Mouse (Mus musculus) right cerebral cortex, postnatal 10 days (tissue): ENCODE measurements around the gene Ppm1m.
A peak's percentile ranks its signal among the peaks of the same experiment; 100 is the strongest.

ENCODE experiments used
- DNase-seq, 2 experiments: peaks; one replicate each; pipeline ENCODE4 v3.0.0; 2021; ENCODE audit warnings: low spot score in 2 of 2

Ppm1m gene

DNA sequence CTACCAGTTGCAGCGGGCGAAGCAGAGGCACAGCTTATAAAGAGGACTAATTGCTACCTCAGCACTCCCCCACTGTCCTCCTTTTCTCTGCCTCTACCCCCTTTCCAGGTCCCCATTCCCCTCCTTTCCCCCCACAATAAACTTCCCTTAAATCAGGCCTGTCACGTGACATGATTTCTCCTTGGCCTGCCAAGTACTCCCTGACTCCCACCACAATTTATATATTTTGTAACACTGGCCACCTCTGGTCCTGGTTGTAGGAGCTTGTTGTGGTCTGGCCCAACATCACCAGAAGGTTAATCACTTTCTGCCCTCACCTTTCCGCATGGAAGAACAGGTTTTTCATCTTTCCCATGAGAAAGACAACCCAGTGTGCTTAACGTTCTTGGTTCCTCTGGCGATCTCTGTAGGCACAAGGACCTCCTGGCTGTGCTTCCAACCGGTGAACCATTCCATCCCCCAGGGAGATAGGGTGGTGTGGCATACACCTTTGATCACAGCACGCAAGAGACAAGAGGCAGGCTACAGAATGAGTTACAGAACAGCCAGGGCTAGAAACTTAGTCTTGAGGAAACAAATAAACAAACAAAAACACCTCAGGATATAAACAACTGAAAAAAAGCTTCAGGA is 21.5 kb upstream of the Ppm1m start:
- DNase-seq: no peak

DNA sequence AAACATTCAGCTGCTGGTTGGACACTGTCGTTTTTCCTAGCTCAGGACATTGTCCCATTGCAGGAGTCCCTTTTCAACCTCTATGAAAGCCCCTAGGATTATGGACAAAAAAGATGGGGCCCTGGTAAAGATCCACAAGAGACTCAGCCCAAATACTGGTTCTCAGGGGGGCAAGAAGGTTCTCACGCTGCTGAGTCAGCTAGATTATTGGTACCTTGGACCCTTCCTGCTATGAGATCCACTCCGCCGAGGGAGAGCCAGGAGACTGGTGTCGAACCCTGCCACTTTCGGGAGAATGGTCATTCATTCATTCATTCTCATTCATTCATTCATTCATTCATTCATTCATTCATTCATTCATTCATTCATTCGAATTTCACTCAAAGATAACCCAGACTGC is 17.4 kb upstream of the Ppm1m start:
- no peak for DNase-seq

DNA sequence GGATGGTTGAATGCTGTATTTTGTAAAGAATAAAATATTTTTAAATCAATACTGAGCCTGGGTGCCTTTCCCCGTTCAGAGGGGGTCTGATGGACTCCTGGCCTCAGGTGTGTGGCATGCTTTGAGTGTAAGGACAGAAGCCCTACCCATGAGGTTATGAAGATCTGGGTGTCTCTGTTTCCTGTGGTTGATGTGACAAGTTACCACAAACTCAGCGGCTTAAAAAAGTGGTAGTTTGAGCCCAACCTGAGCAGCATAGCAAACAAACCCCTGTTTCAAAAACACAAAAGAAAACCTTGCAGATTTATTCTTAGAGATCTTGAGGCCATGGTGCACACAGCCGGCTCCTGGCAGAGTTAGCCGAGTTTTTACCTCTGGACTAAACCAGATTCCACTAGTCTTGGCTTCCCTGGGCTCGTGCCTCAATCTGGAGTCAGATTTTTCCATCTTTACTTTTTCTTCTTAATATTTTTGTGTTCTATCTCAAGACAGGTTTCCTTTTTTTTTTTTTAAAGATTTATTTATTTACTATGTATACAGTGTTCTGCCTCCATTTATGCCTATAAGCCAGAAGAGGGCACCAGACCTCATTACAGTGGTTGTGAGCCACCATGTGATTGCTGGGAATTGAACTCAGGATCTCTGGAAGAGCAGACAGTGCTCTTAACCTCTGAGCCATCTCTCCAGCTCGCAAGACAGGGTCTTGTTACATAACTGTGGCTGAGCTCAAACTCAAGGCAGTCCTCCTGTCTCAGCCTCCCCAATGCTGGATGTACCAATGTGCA is 16.0 kb upstream of the Ppm1m start:
- DNase-seq: no peak

DNA sequence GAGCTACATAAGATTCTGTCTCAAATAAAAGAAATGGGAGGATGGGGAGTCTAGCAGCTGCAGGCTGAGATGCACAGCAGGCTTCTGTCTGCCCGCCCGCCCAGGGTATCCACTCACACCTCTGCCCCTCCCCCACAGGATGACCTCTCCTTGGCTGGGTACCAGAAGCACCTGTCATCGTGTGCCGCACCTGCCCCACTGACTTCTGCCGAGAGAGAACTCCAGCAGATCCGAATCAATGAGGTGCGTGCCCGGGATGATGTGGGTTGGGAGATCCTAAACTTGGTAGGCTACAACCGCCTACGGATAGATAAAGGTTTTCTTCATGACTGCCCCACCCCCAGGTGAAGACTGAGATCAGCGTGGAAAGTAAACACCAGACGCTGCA is 13.0 kb upstream of the Ppm1m start:
- DNase-seq: no peak

DNA sequence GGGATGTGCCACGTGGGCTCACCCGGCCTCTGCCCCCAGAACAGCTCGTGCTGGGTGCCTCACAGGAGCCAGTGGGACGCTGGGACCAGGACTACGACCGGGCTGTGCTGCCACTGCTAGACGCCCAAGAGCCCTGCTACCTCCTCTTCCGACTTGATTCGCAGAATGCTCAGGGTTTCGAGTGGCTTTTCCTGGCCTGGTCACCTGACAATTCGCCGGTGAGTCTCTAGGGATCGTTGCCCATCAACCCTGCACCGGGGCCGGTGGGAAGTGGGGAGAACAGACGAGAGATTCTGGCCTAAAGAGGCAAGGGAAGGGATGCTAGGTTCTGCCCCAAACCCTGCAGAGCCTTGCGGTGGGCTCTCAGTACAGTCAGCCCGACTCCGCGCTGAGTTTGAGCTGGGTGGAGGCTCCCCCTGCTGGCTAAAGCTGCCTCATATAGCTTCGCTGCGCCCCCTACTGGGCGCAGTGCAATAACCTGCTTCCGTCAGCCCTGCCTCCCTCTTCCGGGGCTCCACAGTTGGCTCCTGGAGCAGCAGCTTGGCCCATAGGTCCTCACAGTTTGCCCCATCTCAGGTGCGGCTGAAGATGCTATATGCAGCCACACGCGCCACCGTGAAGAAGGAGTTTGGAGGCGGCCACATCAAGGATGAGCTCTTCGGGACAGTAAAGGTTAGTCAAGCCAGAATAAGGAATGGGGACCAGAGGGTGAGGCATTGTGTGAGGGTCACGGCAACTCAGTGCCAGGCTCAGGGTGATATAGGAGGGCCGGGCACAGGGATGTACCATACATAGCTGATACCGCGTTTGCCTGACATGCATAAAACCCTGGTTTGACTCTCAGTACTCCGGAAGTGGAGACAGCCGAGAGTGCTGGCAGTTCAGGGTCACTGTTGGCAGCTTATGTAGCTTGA is 12.4 kb upstream of the Ppm1m start:
- DNase-seq: peak; percentile 88 to 90

DNA sequence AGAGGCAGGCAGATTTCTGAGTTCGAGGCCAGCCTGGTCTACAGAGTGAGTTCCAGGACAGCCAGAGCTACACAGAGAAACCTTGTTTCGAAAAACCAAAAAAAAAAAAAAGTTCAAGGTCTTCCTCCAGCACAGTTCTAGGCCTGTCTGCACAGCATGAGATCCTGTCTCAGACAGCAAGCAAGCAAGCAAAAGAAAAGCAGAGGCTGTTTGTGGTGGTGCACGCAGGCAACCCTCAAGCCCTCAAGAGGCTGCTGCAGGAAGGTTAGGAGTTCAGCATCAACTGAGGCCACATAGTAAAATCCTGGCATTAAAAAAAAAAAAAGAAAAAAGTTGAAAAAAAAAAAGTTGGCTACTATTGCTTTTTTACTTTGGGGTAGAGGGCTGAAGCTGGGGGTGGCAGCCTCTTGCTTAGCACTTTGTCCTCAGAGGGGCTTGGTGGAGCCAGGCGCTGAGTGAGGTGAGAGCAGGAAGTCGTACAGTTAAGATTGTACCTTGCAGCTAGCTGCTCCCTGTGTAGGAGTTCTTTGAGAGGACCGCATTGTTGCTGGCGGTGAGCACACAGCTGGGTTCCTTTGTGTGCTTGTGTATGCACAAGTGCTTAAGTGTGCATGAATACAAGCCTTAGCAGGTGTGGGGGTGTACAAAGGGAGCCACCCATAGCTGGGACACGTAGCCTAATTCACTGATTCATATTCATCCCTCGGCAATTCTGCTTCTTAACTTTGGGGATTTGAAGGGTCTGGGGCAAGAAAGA is 11.5 kb upstream of the Ppm1m start:
- DNase-seq: no peak

DNA sequence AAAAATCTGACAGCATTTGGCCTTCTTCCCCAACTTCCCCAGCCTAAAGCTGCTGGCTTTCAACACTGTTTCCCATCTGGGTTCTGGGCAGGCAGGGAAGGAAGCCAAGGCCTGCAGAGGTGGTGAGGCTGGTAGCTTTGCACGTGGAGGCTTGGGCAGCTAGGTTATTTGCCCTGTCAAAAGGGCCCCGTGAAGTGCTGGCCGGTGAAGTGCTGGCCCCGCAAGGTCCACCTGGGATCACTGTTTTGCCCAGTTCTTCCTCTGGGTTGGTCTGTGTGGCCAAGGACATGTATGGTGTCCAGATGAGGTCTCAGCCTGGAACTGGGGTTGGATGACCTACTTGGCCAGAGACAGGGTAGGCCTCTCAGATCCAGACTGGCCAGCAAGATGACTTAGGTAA is 10.4 kb upstream of the Ppm1m start:
- no peak for DNase-seq

DNA sequence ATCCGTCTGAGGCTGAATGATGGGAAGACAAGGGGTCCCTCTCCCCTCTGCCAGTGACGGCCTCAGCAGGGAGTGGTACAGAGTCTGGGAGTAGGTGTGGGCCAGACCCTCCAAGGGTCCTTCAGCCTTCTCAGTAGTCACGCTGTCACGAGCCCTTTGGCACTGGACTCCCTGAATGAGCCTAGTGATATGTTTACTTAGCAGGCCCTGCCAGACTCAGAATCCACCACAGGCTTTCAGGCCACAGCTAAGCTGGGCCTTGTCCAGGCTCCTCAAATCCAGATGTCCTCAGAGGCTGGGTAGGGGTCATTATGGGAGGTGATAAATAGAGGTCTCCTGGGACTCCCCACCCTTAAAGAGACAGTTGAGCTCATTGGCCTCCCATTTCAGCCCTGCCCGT is 8.6 kb upstream of the Ppm1m start:
- DNase-seq: no peak

DNA sequence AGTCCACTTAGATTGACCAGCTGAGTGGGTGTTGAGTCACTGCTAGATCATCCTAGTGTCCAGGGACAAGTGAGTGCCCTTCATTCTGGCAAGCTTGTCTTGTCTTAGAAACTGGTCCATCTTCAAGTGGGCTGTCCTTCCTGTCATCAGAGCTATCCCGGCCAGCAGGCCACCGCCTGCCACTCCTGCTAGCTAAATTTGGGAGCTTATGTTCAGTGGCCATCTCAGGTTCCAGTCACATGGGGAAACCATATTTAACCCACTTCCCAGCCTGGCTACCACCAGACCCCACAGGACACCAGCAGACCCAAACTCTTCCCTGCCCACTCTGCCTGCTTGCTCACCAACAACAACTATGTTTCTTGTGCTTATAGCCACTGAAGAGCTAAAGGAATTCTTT is 7.0 kb upstream of the Ppm1m start:
- no peak for DNase-seq

DNA sequence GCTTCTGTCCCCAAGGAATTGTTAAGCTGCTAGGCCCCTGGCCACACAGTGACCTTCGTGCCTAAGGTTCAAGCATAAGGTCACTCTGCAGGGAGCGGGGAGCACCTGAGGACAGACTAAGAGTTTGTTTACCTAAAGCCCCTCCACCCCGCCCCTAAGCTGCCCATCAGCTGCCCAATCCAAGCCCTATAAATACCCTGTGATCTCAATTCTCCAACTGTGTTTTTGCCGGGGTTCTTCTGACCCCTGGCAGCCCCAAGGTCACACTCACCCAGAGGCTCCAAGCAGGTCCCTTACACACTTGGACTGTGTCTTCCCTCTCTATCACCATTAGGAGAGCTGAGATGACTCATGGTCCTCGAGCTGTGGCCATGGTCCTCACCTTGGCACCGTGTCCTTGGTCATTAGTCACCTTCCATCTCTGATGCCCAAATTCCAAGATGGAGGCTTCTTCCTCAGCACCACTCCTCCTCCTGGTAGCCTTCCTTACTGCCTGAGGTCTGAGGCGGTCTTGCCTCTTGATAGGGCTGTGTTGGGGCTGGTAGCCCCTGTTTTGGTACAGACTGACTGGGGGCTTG is 6.3 kb upstream of the Ppm1m start:
- no peak for DNase-seq

DNA sequence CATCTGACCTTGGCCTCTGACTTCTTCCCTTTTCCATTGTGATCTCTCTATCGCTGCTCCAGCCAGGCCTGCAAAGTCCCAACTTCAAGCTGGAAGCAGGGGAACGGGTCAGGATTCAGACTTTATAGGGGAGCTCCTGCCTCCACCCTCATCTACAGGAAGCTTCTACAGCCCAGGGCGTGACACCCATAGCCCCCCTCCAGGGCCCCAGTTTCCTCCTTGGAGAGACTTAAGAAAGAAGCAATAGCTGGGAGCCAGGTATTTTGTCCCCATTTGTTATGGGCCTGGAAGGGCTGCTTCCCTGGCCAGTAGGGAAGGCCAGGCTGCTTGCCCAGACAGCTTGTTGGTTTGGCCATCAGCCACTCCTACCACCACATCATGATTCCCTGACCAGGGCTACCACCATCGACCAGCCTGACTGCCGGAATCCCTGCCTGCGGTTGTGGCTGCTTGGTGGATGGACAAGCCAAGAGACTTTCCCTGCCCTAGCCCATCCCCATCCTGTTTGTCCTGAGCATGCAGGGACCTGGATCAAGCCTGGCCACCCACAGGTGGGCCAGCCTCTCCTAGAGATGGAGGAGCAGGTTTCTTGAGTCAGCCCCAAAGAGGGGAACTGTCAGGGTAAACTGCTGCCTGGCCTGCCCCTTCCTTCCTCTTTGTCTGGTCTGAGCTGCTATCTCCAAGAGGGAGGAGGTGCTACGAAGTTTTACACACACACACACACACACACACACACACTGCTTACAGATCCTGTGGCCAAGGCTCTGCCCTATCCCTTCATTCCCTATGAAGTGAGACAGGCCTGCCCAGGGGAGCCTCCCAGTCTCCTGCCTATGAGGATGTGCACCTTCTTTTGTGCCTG is 4.7 kb upstream of the Ppm1m start:
- peak; percentile 61 to 66 for DNase-seq

DNA sequence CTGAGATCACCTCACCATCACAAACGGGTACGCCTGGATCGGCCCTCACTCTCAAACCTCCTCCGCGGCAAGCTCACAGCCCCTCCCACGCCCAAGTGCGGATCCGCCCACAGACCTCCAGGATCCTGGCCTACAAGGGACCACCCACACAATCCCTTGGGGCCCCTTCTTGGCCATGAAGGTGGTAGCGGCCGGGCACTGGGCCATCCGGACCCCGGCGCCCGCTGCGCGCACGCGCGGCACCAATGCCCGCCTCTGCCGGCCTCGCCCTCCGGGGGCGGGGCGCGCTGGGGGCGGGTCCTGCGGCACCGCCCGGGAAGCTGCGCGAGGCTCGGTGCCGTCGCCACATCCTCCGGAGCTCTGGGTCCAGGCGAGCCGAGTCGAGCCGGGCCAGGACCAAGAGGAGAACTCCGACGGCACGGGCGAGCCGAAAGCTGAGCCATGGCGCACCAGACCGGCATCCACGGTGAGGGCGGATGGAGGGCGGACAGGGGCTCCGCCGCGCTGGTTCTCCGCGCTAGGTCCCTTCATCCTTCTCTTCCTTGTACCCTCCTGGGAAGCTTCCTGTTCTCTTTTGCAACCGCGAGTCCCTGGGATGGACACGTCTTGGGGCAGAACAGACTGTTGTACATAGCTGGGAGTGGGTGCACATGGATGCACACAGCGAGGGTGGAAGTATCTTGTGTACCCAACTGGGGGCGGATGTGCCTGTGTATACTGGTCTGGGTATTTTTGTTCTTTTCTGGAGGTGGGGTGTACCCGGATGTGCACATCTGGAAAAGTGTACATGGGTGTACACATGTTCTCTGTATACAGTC is 3.5 kb upstream of the Ppm1m start, which contains the start of gene Twf2:
TSS of gene Twf2 (plus strand) at position 290 of the 818 bp plus-strand sequence.
- DNase-seq: peak; percentile 92 to 94

DNA sequence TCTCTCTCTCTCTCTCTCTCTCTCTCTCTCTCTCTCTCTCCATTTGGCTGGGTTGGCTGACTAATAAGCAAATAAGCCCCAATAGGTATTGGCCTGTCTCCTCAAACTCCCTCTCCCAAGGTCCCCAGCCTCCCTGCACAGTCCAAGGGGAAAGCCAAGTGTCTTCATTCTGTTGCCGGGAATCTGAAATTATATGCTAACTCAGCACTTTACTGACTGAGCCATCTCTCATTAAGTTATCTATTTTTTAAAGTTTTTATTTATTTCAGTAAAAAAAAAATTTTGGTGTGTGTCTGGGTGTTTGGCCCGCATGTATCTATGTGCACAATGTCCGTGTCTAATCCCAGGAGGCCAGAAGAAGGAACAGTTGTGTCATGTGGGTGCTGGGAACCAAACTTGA is 2.3 kb upstream of the Ppm1m start:
- no peak for DNase-seq

DNA sequence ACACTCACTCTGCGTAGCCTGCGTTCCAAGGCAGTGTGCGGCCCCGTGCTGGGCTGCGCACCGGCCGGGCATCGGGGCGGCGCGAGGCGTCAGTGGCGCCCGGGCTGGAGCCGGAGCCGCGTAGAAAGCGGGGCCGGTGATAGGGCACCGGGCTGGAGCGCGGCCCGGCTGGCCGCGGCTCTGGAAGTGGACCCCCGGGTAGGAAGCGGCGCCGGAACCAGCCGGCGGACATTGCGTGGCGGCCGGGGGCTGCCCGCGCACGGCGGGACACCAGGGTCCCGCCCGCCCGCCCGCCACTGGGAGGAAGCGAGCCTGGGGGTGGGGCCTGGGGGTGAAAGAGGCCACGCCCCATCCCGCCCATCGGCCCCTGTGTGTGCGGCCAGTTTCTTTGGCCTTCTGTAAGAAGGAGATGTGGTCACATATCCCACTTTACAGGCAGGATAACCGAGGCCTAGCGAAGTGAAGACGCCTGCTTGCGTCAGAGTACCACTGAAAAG is 536 bp downstream of the Ppm1m start:
- peak; percentile 65 to 73 for DNase-seq

DNA sequence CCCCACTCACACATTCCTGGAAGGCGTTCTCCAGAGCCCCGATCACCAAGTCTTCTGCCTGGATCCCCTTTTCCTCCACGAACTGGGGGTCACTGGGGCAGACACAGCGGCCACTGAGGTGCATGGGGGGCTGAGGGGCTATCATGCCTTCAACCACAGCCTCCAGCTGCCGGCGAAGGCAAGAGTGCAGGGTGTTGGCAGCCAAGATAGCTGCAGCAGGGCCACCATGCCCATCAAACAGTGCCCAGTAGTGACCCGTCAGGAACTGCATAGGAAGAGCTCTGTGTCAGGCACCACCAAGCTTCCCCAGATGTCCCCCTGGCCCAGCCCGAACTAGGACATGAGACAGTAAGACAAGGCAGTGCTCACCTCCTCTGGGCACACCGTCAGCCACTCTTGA is 1.8 kb downstream of the Ppm1m start:
- no peak for DNase-seq

DNA sequence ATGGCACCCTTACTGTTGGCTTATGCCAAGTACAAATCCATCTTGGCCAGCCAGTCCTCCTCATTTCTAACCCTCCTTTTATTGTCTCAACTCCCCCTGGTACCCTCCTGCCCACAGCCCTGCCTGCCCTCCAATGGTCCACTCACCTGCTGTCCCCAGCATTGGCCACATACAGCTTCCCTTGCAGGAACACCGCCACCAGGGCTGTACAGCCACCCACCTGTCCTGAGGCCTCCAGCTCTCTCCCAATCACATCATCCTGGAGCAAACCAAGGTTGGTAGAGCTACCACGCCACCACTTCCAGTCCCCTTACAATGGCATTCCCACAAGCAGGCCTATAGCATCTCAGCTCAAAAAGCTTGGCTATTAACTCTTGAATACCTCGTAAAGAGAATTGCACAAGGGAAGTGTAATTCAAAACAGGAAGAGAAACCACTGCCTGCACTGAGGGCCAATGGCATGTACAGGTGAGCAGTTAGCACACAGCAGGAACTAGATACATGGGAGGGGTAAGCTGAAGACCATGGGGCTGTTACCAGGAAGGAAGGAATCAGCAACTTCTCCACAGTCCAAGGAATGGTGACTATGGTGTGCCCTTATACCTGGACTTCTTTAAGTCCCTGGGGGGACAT is 2.3 kb downstream of the Ppm1m start:
- no peak for DNase-seq

DNA sequence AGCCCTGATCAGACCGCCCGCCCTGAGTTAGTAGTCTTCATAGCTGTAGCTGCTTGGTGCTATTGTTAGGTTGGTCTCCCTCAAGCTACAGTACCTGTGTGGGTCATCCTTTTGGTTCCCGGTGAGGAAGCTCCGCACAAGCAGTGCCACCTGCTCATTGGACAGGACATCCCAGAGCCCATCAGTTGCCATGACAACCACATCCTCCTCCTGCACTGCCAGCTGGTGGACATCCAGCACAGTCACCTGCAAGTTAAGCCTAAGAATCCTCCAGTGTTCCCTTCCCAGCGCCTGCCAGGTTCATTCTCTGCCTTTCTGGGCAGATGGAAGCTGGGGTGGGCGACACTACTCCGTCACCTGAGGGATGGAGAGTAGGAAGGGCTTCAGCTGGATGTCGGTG is 3.9 kb downstream of the Ppm1m start:
- peak in 1 of 2 experiments; percentile 68 for DNase-seq

DNA sequence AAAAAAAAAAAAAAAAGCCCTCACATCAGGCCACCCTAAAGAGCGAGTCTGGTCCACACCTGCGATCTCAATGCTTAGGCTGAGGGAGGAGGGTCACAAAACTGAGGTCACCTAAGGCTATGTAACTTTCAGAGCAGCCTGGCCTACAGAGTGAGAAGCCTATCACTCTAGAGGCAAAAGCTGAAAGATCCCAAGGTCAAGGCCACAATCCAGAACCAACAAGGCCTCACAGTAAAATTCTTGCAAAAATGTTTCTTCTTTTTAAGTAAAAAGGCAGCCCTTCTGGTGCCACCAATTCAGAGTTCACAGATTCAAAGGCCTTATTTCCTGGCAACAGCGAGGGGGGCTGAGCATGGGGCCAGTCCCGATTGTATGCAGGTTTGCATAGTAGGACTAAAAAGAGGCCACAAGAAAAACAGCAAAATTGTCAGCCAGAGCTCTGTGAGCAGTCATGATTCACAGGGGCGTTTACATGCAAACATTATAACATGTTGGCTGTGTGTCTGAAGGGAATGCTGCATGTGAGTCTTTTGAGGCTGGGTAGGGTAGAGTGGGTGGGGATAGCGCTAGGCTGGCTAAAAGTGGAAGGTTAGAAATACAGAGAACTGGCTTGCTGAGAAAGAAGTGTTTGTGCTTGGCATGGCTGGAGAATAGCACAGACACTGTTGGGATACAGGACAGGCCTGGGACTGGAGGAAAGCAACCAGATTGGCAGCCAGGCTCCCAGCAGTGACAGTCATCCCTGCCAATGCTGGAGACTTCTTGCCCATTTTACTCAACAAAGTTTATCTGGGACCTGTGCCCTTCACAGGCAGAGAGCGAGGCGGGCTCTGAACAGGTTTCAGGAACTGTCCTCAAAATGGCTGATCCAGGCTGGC is 5.4 kb downstream of the Ppm1m start:
- peak in 1 of 2 experiments; percentile 75 for DNase-seq
